In genomic region chr4:146454896-146455295, GRCm38 (mm10) we compare ENCODE assay signal across 13 mouse cellular contexts. TPM values are rescaled to one million over a fixed set of nuclear protein-coding genes. Genes with fewer than 3 reads are reported as not detected.
A peak's percentile ranks its signal among the peaks of the same experiment; 100 is the strongest.
DNase-seq lines count a peak whose midpoint lies in the region; ATAC-seq lines count a peak whose summit lies in the region.
"Had no signal": no experiment of that assay in that cellular context is flagged by ENCODE, and none has a peak within 500 bp of the region (broad histone marks: within the 10 kb centered on the region; RNA-seq: fewer than 3 reads in every experiment).

No protein-coding gene starts in this region.

- no peaks in the 10 kb centered on the region for H3K27me3 ChIP-seq in lung, embryonic 15.5 days
- no peaks in the 10 kb centered on the region for H3K27me3 ChIP-seq in limb, embryonic 15.5 days
- H3K27me3 ChIP-seq in stomach, embryonic 15.5 days (replicated peaks), result no peaks in the 10 kb centered on the region

- 36% methylated on average over 2 of the region's 2 CpGs for WGBS in lung, embryonic 15.5 days
- WGBS in limb, embryonic 15.5 days, result 49% methylated on average over 2 of the region's 2 CpGs
- 42% methylated on average over 2 of the region's 2 CpGs for WGBS in stomach, embryonic 15.5 days

- no peaks in the 10 kb centered on the region for H3K36me3 ChIP-seq in lung, embryonic 15.5 days
- H3K36me3 ChIP-seq in limb, embryonic 15.5 days, result no peaks in the 10 kb centered on the region
- no peaks in the 10 kb centered on the region for H3K36me3 ChIP-seq in stomach, embryonic 15.5 days

- no peak overlapping the region for H3K9ac ChIP-seq in lung, embryonic 15.5 days
- H3K9ac ChIP-seq in limb, embryonic 15.5 days, result no peak overlapping the region
- no peak overlapping the region for H3K9ac ChIP-seq in stomach, embryonic 15.5 days

- H3K4me3 ChIP-seq in lung, embryonic 15.5 days, result no peak overlapping the region
- no peak overlapping the region for H3K4me3 ChIP-seq in limb, embryonic 15.5 days
- no peak overlapping the region for H3K4me3 ChIP-seq in stomach, embryonic 15.5 days (replicated peaks)

- no peak for DNase-seq in cerebellum, postnatal 14 days
- no peak for DNase-seq in lung, postnatal 36 days
- no peak for DNase-seq in adrenal gland, postnatal 36 days
- DNase-seq in spleen, postnatal 4 days (ENCODE audit: low spot score in 2 of 2), result no peak
- DNase-seq: adrenal gland, adult 2 months; cerebellum, adult 8-10 months; heart, adult 18-20 months; thymus, postnatal 25 days had no signal

- 0 out of 2 replicates have a peak, but pooled peaks have one; percentile 12 for ATAC-seq in cerebellum, adult (ENCODE audit: insufficient number of reproducible peaks, low FRiP score, low TSS enrichment)
- peak; percentile 12 for ATAC-seq in lung, embryonic 15.5 days (ENCODE audit: borderline replicate concordance, extremely low read depth, low FRiP score, low TSS enrichment)
- ATAC-seq in limb, embryonic 15.5 days (ENCODE audit: insufficient number of reproducible peaks, low FRiP score, low TSS enrichment, low read depth), result peak; percentile 7; the same call in 1 of the 2 replicates
- ATAC-seq in stomach, embryonic 15.5 days (ENCODE audit: insufficient read depth, low FRiP score, low read depth), result peak; percentile 15

- no peak overlapping the region for H3K4me2 ChIP-seq in lung, embryonic 15.5 days
- H3K4me2 ChIP-seq in limb, embryonic 15.5 days, result no peak overlapping the region
- H3K4me2 ChIP-seq in stomach, embryonic 15.5 days, result no peak overlapping the region

- H3K9me3 ChIP-seq in lung, embryonic 15.5 days, result peaks cover 43% of the 10 kb centered on the region
- peaks cover 43% of the 10 kb centered on the region for H3K9me3 ChIP-seq in limb, embryonic 15.5 days
- peaks cover 34% of the 10 kb centered on the region for H3K9me3 ChIP-seq in stomach, embryonic 15.5 days

- no peak overlapping the region for H3K27ac ChIP-seq in lung, embryonic 15.5 days
- no peak overlapping the region for H3K27ac ChIP-seq in limb, embryonic 15.5 days
- no peak overlapping the region for H3K27ac ChIP-seq in stomach, embryonic 15.5 days

- no peaks in the 10 kb centered on the region for H3K4me1 ChIP-seq in lung, embryonic 15.5 days
- no peaks in the 10 kb centered on the region for H3K4me1 ChIP-seq in limb, embryonic 15.5 days
- H3K4me1 ChIP-seq in stomach, embryonic 15.5 days, result no peaks in the 10 kb centered on the region

RNA-seq across cellular contexts. Expression of gene Zfp992, which starts 6.1 kb away (rescaled TPM):
- polyA plus RNA-seq in lung, embryonic 15.5 days (2015; fragmentation: Nextera tagmentation; extraction: Ambion mirVana), result 1.1 and 1.2 TPM in 2 replicates
- 2.4 and 3.3 TPM in 2 replicates for polyA plus RNA-seq in limb, embryonic 15.5 days (2015; fragmentation: Nextera tagmentation; extraction: Ambion mirVana)
- 2.8 and 2.9 TPM in 2 replicates for polyA plus RNA-seq in stomach, embryonic 15.5 days (2015; fragmentation: Nextera tagmentation; extraction: Ambion mirVana)
- 1 to 10 TPM; 4.0 to 5.8 TPM for total RNA-seq in adrenal gland, postnatal 36 days (2021)

RNA-seq across cellular contexts. Expression of gene Zfp981, which starts 46.9 kb away (rescaled TPM):
- 0.20 TPM in 1 of 2 replicates, not detected in the other for polyA plus RNA-seq in lung, embryonic 15.5 days (2015; fragmentation: Nextera tagmentation; extraction: Ambion mirVana)
- polyA plus RNA-seq in limb, embryonic 15.5 days (2015; fragmentation: Nextera tagmentation; extraction: Ambion mirVana), result 0.05 and 0.07 TPM in 2 replicates
- polyA plus RNA-seq in stomach, embryonic 15.5 days (2015; fragmentation: Nextera tagmentation; extraction: Ambion mirVana), result 0.09 TPM in 1 of 2 replicates, not detected in the other
- total RNA-seq in adrenal gland, postnatal 36 days (2021), result under 1 TPM; 0.30 to 0.99 TPM
- total RNA-seq: monocyte, adult 5-6 weeks had no signal
- polyA plus RNA-seq: adrenal gland, adult 2 months had no signal
